Mouse (Mus musculus) bone marrow macrophage, adult 2 months (primary cell): ENCODE data around the gene N4bp2. TPM values are rescaled to one million over a fixed set of nuclear protein-coding genes. Genes with fewer than 3 reads are reported as not detected.
"Not testable (repeated sequence)": the region's sequence is repeated elsewhere in the genome, so short reads cannot be mapped to it uniquely, and the experiment has no call there.

Experiments used
- H3K27ac ChIP-seq: 2 replicates; pipeline ENCODE4 v1.5.1; 2012; ENCODE audit warnings: low read depth, low read length; ENCODE audit not compliant: insufficient read depth
- H3K4me1 ChIP-seq: 2 replicates; pipeline ENCODE4 v1.6.1; 2012; ENCODE audit warnings: low read length; ENCODE audit not compliant: control insufficient read depth, insufficient read depth
- H3K4me3 ChIP-seq: 2 replicates; pipeline ENCODE4 v1.5.1; 2012; ENCODE audit warnings: mild to moderate bottlenecking, low read length, moderate library complexity; ENCODE audit not compliant: insufficient read depth
- CTCF ChIP-seq: IDR thresholded peaks from 2 replicates; pipeline ENCODE4 v1.5.1; 2012; ENCODE audit warnings: low read depth, mild to moderate bottlenecking, low read length, moderate library complexity
- POLR2A ChIP-seq: IDR thresholded peaks from 2 replicates; pipeline ENCODE4 v1.6.1; 2012; ENCODE audit warnings: mild to moderate bottlenecking, low read depth, low read length, borderline replicate concordance
- polyA plus RNA-seq: library from polyadenylated mRNA; stranded (reverse); fragments of >200 nt; gene quantifications from 2 replicates; pipeline ENCODE4 v1.2.4, GENCODE M21; 2012; ENCODE audit not compliant: missing spikeins, insufficient read depth, insufficient read length

N4bp2 gene
- 8.1 and 10.1 TPM in 2 replicates for polyA plus RNA-seq

DNA sequence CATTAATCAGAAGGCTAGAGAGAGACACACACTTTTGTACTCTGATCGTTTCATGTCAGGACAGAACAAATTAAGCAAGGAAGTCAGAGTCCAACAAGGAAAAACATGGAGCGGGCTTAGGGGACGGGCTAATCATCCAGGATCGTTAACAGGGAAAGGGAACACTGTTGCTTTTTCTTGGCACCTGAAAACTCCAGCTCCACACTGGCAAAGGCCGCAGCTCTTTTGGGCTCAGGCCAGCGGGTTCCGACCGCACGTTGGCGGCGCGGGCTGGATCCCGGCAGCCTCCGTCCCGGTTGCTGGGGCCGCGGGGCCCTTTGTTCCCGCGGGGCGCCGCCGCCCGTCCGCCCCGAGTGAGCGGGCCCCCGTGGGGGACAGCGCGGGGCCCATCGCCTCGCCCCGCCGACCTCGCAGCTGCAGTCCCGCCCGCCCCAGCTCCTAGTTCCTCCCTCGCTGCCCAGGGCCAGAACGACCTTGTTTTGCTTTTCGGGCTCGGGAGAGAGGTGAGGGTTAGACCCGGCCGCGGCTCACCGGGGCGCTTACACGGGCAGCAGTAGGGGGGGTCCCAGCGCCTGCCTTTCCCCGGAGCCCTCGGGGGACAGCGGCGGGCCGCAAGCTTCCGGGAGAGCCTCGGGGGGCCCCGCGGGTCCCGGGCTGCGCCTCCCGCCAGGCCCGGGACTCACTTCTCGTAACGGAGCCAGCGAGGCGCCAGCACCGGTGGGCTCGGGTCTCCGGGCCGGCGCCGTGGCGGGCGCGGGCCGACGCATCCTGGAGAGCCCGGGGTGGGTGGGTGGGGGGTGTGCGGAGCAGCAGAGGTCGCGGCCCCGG, at the start of gene N4bp2:
N4bp2 (plus strand) TSS at position 434 of the 828 bp plus-strand sequence.
- Histone ChIP-seq H3K27ac (peak within 1 kb of the TSS; percentile 77), H3K4me3 (peak within 1 kb of the TSS; percentile 82), H3K4me1 (peaks cover 4% of the 10 kb centered on the region; the same call in 1 of the 2 replicates)
- TF ChIP-seq CTCF: no peak
- no peak for TF ChIP-seq POLR2A

DNA sequence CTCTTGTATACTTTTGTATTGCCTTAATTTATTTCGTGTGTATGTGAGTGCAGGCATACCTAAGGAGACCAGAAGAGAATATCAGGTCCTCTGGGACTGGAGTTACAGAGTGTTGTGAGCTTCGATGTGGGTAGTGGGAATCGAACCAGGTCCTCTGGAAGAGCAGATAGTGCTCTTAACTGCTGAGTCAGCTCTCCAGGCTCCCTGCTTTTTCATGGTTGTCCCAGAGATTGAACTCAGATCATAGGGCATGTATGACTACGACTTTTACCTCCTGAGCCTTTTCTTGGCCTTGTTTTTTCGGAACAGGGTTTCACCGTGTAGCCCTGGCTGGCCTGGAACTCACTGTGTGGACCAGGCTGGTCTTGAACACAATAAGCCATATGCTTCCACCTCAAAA, 48.2 kb upstream of the N4bp2 start:
- Histone ChIP-seq H3K27ac (no peak overlapping the region), H3K4me3 (no peak overlapping the region), H3K4me1 (no peaks in the 10 kb centered on the region)
- TF ChIP-seq CTCF (no peak), POLR2A (no peak)

GRCm38 (mm10) chr5:65717063-65717902, 46.0 kb upstream of the N4bp2 start:
- Histone ChIP-seq H3K27ac (no peak overlapping the region), H3K4me1 (no peaks in the 10 kb centered on the region), H3K4me3 (no peak overlapping the region)
- TF ChIP-seq CTCF (no peak), POLR2A (no peak)

DNA sequence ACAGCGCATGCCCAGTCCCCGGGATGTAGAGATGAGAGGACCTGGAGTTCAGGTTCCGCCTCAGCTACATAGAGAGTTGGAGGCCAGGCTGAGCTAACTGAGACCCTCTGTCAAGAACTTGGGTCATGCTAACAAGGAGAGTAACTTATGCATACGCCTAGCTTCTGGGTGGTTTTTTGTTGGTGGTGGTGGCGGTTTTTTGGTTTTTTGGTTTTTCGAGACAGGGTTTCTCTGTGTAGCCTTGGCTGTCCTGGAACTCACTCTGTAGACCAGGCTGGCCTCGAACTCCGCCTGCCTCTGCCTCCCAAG, 45.5 kb upstream of the N4bp2 start:
- not testable (repeated sequence) for H3K27ac ChIP-seq, H3K4me1 ChIP-seq, H3K4me3 ChIP-seq

GRCm38 (mm10) chr5:65718368-65718767, 45.0 kb upstream of the N4bp2 start:
- Histone ChIP-seq H3K4me3 (no peak overlapping the region), H3K4me1 (no peaks in the 10 kb centered on the region), H3K27ac (no peak overlapping the region)
- TF ChIP-seq CTCF: no peak
- TF ChIP-seq POLR2A: no peak

DNA sequence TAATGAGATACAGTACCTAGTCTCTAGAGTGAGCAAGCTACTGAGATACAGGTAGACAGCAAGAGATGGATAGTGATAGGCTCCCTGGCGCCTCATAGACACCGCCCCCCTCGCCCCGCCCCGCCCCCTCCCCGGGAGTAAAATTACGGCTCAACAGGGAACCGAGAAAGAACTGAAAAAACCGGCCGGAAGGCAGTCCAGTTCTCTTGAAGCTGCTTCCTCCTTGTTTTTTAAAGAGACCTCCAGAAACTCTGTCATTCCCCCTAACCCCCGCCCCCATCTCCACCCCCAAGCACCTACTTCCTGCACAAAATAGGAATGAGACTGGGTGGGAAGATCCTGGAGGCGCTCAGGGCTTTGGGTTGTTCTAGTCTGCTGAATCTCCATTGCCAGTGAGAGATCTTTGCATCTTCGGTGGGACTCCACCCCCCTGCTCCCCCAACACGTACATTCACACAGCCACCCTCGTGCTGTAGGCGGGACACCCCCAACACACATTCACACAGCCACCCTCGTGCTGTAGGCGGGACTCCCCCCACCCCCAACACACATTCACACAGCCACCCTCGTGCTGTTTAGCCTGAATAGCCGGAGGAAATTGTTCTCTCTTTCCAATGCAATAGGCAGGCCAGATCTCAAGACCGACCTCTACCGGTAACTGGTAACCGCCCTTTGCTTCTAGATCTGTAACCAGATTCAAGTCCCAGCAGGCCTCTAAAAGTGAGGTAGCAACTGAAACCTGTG, 38.8 kb upstream of the N4bp2 start:
- TF ChIP-seq CTCF: no peak
- no peak for TF ChIP-seq POLR2A
- peak overlapping the region; percentile 51 for H3K4me3 ChIP-seq
- H3K4me1 ChIP-seq: peaks cover 9% of the 10 kb centered on the region
- peak overlapping the region; percentile 91 for H3K27ac ChIP-seq

- Histone ChIP-seq H3K4me3 (no peak overlapping the region), H3K4me1 (0 out of 2 replicates have a peak, but pooled peaks cover 2% of the 10 kb centered on the region), H3K27ac (no peak overlapping the region)
- TF ChIP-seq POLR2A (no peak), CTCF (no peak)
Observed at GRCm38 (mm10) chr5:65731173-65732007, 31.9 kb upstream of the N4bp2 start.

DNA sequence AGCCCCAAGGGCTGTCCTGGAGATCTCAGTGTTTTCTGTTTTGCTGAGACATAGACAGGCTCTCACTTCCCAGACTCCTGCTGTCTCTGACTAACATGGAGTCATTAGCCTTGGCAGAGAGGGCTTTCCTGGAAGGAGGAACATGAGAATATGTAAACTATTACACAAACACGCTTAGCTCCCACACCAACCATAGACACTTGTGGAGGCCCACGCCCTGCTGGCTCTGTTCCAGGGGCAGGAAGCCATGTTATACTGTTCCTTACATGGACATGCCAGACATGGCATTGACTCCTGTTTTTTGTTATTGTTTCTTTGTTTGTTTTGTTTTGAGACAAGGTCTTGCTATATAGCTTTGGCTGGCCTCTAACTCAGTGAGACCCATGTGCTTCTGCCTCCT, 27.7 kb upstream of the N4bp2 start:
- Histone ChIP-seq H3K27ac (no peak overlapping the region), H3K4me1 (0 out of 2 replicates have a peak, but pooled peaks cover 2% of the 10 kb centered on the region), H3K4me3 (no peak overlapping the region)
- TF ChIP-seq POLR2A (no peak), CTCF (no peak)

GRCm38 (mm10) chr5:65739366-65739765, 24.0 kb upstream of the N4bp2 start:
- Histone ChIP-seq H3K4me1 (0 out of 2 replicates have a peak, but pooled peaks cover 2% of the 10 kb centered on the region), H3K4me3 (no peak overlapping the region), H3K27ac (no peak overlapping the region)
- TF ChIP-seq CTCF: no peak
- no peak for TF ChIP-seq POLR2A
